Mouse (Mus musculus): ENCODE results near the gene Tprn. TPM values are rescaled to one million over a fixed set of nuclear protein-coding genes. Genes with fewer than 3 reads are reported as not detected.
"Not testable (repeated sequence)": the region's sequence is repeated elsewhere in the genome, so short reads cannot be mapped to it uniquely, and the experiment has no call there.

The Tprn gene
- polyA plus RNA-seq, 1 experiment = 436 TPM

GRCm38 (mm10) chr2:25241438-25241775 is 21.0 kb upstream of the Tprn start:
- TF ChIP-seq POLR2A (IDR thresholded peaks at IDR 0.05; ENCODE audit: low read depth, low read length) (no peak), CTCF (IDR thresholded peaks at IDR 0.05; ENCODE audit: extremely low read depth, insufficient read length, insufficient replicate concordance, low read depth, low read length) (no peak)
- Histone ChIP-seq H3K4me3 (ENCODE audit: low read depth, low read length) (peak overlapping the region; percentile 70), H3K27me3 (ENCODE audit: control insufficient read depth, insufficient read depth, low read length) (no peaks in the 10 kb centered on the region; the same call in 1 of the 2 replicates), H3K4me1 (ENCODE audit: control insufficient read depth, insufficient read depth, insufficient read length, low read length) (peaks cover 32% of the 10 kb centered on the region), H3K36me3 (ENCODE audit: control insufficient read depth, insufficient read depth, low read length) (no peaks in the 10 kb centered on the region; the same call in 1 of the 2 replicates), H3K27ac (ENCODE audit: insufficient read depth, low read depth, low read length) (peak overlapping the region; percentile 31; the same call in 1 of the 2 replicates)
- WGBS = 11% methylated on average over 6 of the region's 6 CpGs

GRCm38 (mm10) chr2:25242101-25242506 is 20.3 kb upstream of the Tprn start, which contains the start of the genes Rnf208 and Cysrt1:
Rnf208 (plus strand) TSS chr2:25242255.
Cysrt1 (minus strand) TSS chr2:25242452.
- H3K27me3 ChIP-seq (ENCODE audit: control insufficient read depth, insufficient read depth, low read length) = no peaks in the 10 kb centered on the region; the same call in 1 of the 2 replicates
- no peaks in the 10 kb centered on the region; the same call in 1 of the 2 replicates for H3K36me3 ChIP-seq (ENCODE audit: control insufficient read depth, insufficient read depth, low read length)
- H3K4me1 ChIP-seq (ENCODE audit: control insufficient read depth, insufficient read depth, insufficient read length, low read length) = peaks cover 38% of the 10 kb centered on the region
- peak within 1 kb of the TSS; percentile 31; the same call in 1 of the 2 replicates for H3K27ac ChIP-seq (ENCODE audit: insufficient read depth, low read depth, low read length)
- WGBS = under 1% methylated on average over 55 of the region's 59 CpGs
- peak within 1 kb of the TSS; percentile 70 for H3K4me3 ChIP-seq (ENCODE audit: low read depth, low read length)
- TF ChIP-seq POLR2A (IDR thresholded peaks at IDR 0.05; ENCODE audit: low read depth, low read length) (no peak), CTCF (IDR thresholded peaks at IDR 0.05; ENCODE audit: extremely low read depth, insufficient read length, insufficient replicate concordance, low read depth, low read length) (no peak)

DNA sequence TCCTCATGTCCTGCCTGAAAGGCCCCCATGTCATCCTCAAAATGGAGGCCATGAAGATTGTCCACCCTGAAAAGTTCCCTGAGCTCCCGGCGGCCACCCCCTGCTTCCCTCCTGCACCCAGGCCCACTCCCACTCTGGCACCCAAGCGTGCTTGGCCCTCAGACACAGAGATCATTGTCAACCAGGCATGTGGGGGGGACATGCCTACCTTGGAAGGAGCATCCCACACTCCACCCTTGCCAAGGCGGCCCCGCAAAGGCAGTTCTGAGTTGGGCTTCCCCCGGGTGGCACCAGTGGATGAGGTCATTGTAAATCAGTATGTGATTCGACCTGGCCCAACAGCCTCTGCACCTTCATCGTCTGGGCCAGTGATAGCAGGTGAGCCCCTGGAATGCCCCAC is 19.1 kb upstream of the Tprn start:
- no peak for TF ChIP-seq CTCF (IDR thresholded peaks at IDR 0.05; ENCODE audit: extremely low read depth, insufficient read length, insufficient replicate concordance, low read depth, low read length)
- WGBS = 83% methylated on average over 8 of the region's 8 CpGs
- Histone ChIP-seq H3K4me3 (ENCODE audit: low read depth, low read length) (no peak overlapping the region), H3K27ac (ENCODE audit: insufficient read depth, low read depth, low read length) (no peak overlapping the region), H3K36me3 (ENCODE audit: control insufficient read depth, insufficient read depth, low read length) (peaks cover 5% of the 10 kb centered on the region; the same call in 1 of the 2 replicates), H3K27me3 (ENCODE audit: control insufficient read depth, insufficient read depth, low read length) (no peaks in the 10 kb centered on the region; the same call in 1 of the 2 replicates), H3K4me1 (ENCODE audit: control insufficient read depth, insufficient read depth, insufficient read length, low read length) (peaks cover 28% of the 10 kb centered on the region)

DNA sequence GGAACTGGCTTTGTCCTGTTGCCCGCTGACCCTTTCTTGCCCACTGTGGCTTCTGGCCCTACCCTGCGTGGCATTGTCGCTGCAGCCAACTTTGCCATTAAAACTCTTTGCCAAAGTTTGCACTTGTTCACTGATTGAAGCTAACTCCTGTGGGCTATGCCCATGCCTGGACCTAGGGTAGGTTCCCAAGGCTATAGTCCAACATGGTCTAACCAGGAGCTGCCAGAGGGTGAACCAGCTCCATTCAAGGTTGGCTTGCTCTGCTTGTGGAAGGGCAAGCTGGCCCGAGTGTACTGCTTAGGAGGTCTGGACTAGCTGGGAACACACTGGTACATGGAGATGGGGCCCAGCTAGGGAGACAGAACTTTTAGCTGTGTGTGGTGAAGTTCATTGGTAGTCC is 18.3 kb upstream of the Tprn start:
- H3K4me3 ChIP-seq (ENCODE audit: low read depth, low read length) = no peak overlapping the region
- H3K27ac ChIP-seq (ENCODE audit: insufficient read depth, low read depth, low read length) = no peak overlapping the region
- H3K27me3 ChIP-seq (ENCODE audit: control insufficient read depth, insufficient read depth, low read length) = no peaks in the 10 kb centered on the region; the same call in 1 of the 2 replicates
- peaks cover 28% of the 10 kb centered on the region for H3K4me1 ChIP-seq (ENCODE audit: control insufficient read depth, insufficient read depth, insufficient read length, low read length)
- H3K36me3 ChIP-seq (ENCODE audit: control insufficient read depth, insufficient read depth, low read length) = peaks cover 10% of the 10 kb centered on the region
- TF ChIP-seq POLR2A (IDR thresholded peaks at IDR 0.05; ENCODE audit: low read depth, low read length) (no peak), CTCF (IDR thresholded peaks at IDR 0.05; ENCODE audit: extremely low read depth, insufficient read length, insufficient replicate concordance, low read depth, low read length) (no peak)
- 88% methylated on average over 4 of the region's 4 CpGs for WGBS

DNA sequence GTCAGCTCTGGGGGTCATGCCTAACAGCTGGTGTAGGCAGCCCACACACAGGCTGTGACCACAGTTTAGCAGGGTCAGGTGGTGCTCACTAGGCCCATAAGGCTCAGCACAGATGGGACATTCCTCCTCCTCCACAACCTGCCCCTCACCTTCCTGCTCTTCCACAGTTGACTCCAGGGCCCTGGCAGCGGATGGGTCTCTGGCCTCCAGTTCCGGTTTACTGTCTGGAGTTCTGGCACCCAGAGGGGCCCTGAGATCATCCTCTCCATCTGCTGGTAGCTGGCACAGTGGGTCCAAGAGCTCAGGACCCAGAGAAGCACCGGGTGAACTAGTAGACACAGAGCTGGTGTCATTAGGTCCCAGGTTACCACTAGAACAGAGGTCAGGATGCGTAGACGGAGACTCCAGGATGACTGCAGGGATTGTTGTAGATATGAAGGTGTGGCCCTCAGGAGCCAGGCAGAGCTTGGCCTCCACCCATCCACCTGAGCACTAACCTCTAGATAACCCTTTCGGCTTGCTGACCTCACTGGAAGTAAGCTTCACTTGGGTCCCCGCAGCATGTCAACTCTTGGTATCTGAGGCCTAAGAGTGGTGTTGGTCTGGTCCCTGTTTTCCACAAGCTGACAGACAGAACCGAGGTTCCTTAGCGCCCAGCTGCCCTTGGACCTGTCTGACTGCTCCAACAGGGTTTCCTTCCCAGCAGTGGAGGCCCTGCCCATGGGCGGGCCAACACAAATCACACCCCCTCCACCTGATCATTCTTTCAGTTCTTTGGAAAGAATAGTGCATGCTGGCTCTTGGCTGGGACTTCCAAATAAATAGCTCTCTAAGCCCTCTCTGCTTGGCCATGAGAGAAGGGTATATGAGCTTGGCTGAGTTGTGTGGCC is 16.0 kb upstream of the Tprn start, which contains the start of gene AL732309.1:
Gene AL732309.1 (minus strand): TSS at position 681 of the 890 bp plus-strand sequence.
- WGBS = 43% methylated on average over 10 of the region's 10 CpGs
- TF ChIP-seq POLR2A (IDR thresholded peaks at IDR 0.05; ENCODE audit: low read depth, low read length) (peak; percentile 68; the same call in 1 of the 2 replicates), CTCF (IDR thresholded peaks at IDR 0.05; ENCODE audit: extremely low read depth, insufficient read length, insufficient replicate concordance, low read depth, low read length) (no peak)
- H3K4me1 ChIP-seq (ENCODE audit: control insufficient read depth, insufficient read depth, insufficient read length, low read length) = peaks cover 18% of the 10 kb centered on the region
- no peaks in the 10 kb centered on the region; the same call in 1 of the 2 replicates for H3K27me3 ChIP-seq (ENCODE audit: control insufficient read depth, insufficient read depth, low read length)
- peak within 1 kb of the TSS; percentile 85 for H3K27ac ChIP-seq (ENCODE audit: insufficient read depth, low read depth, low read length)
- H3K4me3 ChIP-seq (ENCODE audit: low read depth, low read length) = peak within 1 kb of the TSS; percentile 53
- H3K36me3 ChIP-seq (ENCODE audit: control insufficient read depth, insufficient read depth, low read length) = peaks cover 23% of the 10 kb centered on the region

DNA sequence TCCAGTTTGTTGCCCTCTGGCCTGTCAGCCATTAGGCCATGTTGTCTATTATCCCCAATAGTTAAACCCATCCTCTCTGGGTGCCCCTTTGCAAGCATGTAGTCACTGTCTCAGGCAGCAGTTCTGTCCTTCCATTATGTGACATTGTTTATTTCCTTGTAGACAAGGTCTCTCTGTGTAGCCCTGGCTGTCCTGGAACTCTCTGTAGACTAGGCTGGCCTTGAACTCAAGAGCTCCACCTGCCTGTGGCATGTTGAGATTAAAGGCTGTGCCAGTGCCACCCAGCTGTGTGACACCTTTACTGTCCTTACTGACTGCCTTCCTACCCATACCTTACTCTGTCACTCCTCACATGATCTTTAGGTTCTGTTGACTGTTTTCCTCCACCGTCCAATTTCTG is 10.1 kb upstream of the Tprn start:
- H3K4me1 ChIP-seq (ENCODE audit: control insufficient read depth, insufficient read depth, insufficient read length, low read length) = peaks cover 5% of the 10 kb centered on the region
- no peaks in the 10 kb centered on the region for H3K27me3 ChIP-seq (ENCODE audit: control insufficient read depth, insufficient read depth, low read length)
- TF ChIP-seq CTCF (IDR thresholded peaks at IDR 0.05; ENCODE audit: extremely low read depth, insufficient read length, insufficient replicate concordance, low read depth, low read length) (peak; percentile 38; the same call in 1 of the 2 replicates), POLR2A (IDR thresholded peaks at IDR 0.05; ENCODE audit: low read depth, low read length) (no peak)
- peaks cover 26% of the 10 kb centered on the region for H3K36me3 ChIP-seq (ENCODE audit: control insufficient read depth, insufficient read depth, low read length)
- no peak overlapping the region for H3K4me3 ChIP-seq (ENCODE audit: low read depth, low read length)
- 65% methylated on average over 1 of the region's 1 CpGs for whole genome bisulfite sequencing
- no peak overlapping the region for H3K27ac ChIP-seq (ENCODE audit: insufficient read depth, low read depth, low read length)

DNA sequence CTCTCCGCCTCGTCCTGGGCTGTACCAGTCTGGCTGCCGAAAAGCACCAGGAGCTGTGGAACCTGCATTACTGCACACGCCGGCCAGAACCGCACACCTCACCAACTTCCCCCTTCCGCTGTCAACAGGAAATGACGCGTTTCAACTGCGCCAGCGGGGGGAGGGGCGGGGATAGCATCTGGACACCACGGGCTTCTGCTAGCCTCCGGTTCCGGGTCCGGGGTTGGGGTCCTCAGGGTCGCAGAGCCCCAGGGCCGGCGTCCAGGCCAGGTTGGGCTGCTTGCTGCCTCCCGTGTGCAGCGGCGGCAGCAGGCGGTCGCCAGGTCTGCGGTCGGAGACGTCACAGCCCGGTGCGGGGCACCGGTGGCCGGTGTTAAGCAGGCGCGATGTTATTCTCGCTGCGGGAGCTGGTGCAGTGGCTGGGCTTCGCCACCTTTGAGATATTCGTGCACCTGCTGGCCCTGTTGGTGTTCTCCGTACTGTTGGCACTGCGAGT is 7.1 kb upstream of the Tprn start, which contains the start of gene Tmem203:
Gene Tmem203 (plus strand): TSS at position 156 of the 496 bp plus-strand sequence.
- Histone ChIP-seq H3K36me3 (ENCODE audit: control insufficient read depth, insufficient read depth, low read length) (peaks cover 7% of the 10 kb centered on the region), H3K4me1 (ENCODE audit: control insufficient read depth, insufficient read depth, insufficient read length, low read length) (peaks cover 5% of the 10 kb centered on the region), H3K4me3 (ENCODE audit: low read depth, low read length) (peak within 1 kb of the TSS; percentile 98), H3K27me3 (ENCODE audit: control insufficient read depth, insufficient read depth, low read length) (no peaks in the 10 kb centered on the region), H3K27ac (ENCODE audit: insufficient read depth, low read depth, low read length) (peak within 1 kb of the TSS; percentile 69)
- TF ChIP-seq CTCF (IDR thresholded peaks at IDR 0.05; ENCODE audit: extremely low read depth, insufficient read length, insufficient replicate concordance, low read depth, low read length) (no peak), POLR2A (IDR thresholded peaks at IDR 0.05; ENCODE audit: low read depth, low read length) (no peak; the same call in 1 of the 2 replicates)
- WGBS = under 1% methylated on average over 39 of the region's 39 CpGs

GRCm38 (mm10) chr2:25256443-25257109 is 5.8 kb upstream of the Tprn start:
- 22% methylated on average over 12 of the region's 12 CpGs for WGBS
- H3K4me3 ChIP-seq (ENCODE audit: low read depth, low read length); H3K36me3 ChIP-seq (ENCODE audit: control insufficient read depth, insufficient read depth, low read length); H3K27ac ChIP-seq (ENCODE audit: insufficient read depth, low read depth, low read length); H3K4me1 ChIP-seq (ENCODE audit: control insufficient read depth, insufficient read depth, insufficient read length, low read length); H3K27me3 ChIP-seq (ENCODE audit: control insufficient read depth, insufficient read depth, low read length): not testable (repeated sequence)

- not testable (repeated sequence) for H3K4me1 ChIP-seq (ENCODE audit: control insufficient read depth, insufficient read depth, insufficient read length, low read length); H3K27ac ChIP-seq (ENCODE audit: insufficient read depth, low read depth, low read length); H3K4me3 ChIP-seq (ENCODE audit: low read depth, low read length); H3K36me3 ChIP-seq (ENCODE audit: control insufficient read depth, insufficient read depth, low read length); H3K27me3 ChIP-seq (ENCODE audit: control insufficient read depth, insufficient read depth, low read length)
- WGBS = 80% methylated on average over 5 of the region's 5 CpGs
Observed at GRCm38 (mm10) chr2:25257250-25257649, 5.2 kb upstream of the Tprn start.

Data from small intestine, adult 2 months (tissue).